Mouse (Mus musculus) kidney, adult 2 months (tissue): ENCODE measurements around the gene Sox6.

Experiments used
- CTCF ChIP-seq: fragments of 200-500 bp; conservative IDR thresholded peaks from 2 replicates; pipeline ENCODE4 v1.5.1; 2011; ENCODE audit warnings: low read depth, mild to moderate bottlenecking, control low read depth, low read length, moderate library complexity, mixed read lengths; ENCODE audit not compliant: insufficient read depth, insufficient read length
- POLR2A ChIP-seq: fragments of 200-500 bp; IDR thresholded peaks from one replicate; pipeline ENCODE4 v1.6.1; 2011; ENCODE audit warnings: low read depth, low read length, control low read depth

- no peak for TF ChIP-seq POLR2A
- TF ChIP-seq CTCF, result no peak
Observed at GRCm38 (mm10) chr7:115566818-115567217, 471.8 kb downstream of the Sox6 start.
